Mouse (Mus musculus) liver, adult (tissue): ENCODE measurements at regions not wholly inside any gene's neighbourhood (a gene's known extent, or its start where the extent isn't known, plus 50 kb on each side); places are given as distances from the start of the nearest gene placed in this dataset.

Source experiments
- GATA4 ChIP-seq: IDR thresholded peaks from 2 replicates; pipeline ENCODE4 v1.6.1; 2014; ENCODE audit warnings: mild to moderate bottlenecking, low read length; ENCODE audit not compliant: insufficient replicate concordance

GRCm38 (mm10) chr7:70524251-70524650 lies 157.7 kb upstream of the Nr2f2 start:
- peak; percentile 7; the same call in 1 of the 2 replicates for TF ChIP-seq GATA4

- TF ChIP-seq GATA4 = no peak
These were observed 150.2 kb upstream of the Nr2f2 start for GRCm38 (mm10) chr7:70516741-70517140.

- peak; percentile 93 for TF ChIP-seq GATA4
These were observed 148.9 kb upstream of the Nr2f2 start for GRCm38 (mm10) chr7:70515341-70515851.

- no peak for TF ChIP-seq GATA4
These were observed 148.1 kb upstream of the Nr2f2 start for GRCm38 (mm10) chr7:70514666-70515065.

GRCm38 (mm10) chr7:70512354-70512753 lies 145.8 kb upstream of the Nr2f2 start:
- no peak for TF ChIP-seq GATA4

GRCm38 (mm10) chr7:70505671-70506181 lies 139.2 kb upstream of the Nr2f2 start:
- peak; percentile 8; the same call in 1 of the 2 replicates for TF ChIP-seq GATA4

DNA sequence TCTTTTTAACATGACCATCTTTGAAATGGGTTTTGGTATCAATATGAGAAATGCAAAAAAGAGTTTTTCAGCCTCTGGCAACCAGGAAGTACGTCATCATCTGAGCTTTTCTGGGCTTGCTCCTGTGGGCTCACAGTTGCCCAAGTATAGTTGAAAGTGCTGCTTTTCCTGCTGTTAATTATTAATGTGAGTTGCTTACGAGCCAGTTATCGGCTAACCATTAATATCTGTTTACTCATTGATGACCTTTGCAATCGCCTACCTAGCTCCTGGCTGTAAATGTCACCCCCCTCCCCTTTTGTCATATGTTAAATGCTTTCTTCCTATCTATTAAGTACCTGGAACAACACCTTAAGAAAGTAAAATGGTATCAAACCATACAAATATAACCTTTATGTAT lies 135.3 kb upstream of the Nr2f2 start:
- TF ChIP-seq GATA4 = no peak

DNA sequence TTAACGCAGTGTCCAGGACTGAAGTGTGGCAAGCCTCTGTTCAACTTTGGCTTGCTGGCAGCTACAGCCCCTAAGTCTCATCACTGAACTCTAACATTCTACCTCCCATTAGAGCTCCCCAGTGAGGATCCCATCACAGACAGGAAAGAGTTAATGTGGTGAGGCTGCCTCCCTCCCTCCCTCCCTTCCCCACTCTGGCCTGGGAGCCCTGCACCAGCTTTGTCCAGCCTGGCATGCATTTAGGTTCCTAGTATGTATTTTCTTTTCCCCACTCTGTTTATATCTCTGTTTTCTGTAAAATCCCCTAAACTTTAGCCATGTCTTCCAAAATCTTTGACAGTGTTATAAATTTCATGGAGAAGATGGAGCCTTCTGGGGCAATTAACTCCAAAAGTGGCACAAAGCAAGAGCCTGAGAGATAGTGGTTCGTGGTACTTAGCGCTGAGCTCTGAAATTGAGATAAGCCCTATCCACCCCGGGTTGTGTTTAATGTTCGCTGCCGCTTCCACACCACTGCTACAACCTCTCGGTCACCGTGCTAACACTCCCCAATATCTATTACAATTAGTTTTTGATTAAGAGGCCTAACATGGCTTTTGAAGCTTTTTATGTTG lies 130.1 kb upstream of the Nr2f2 start:
- TF ChIP-seq GATA4 = no peak

- no peak for TF ChIP-seq GATA4
These were observed 117.7 kb upstream of the Nr2f2 start for GRCm38 (mm10) chr7:70484201-70484600.

DNA sequence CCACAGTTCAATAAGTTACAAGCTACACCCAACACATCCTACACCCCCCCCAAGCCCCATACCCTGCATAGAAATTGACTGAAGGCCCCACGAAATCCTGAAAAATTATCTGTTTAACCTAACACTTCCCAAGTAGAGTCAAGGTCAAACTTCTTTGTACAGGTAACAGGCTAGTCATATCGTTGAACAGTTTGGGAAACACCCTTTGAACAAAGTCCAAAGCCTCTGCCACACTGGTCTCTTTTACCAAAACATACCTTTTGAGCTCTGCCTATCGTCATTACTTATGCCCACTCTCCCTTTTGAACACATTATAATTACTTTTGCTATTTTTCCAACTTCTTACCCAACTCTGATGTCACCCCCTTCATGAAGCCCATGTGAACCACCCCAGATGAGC lies 117.0 kb upstream of the Nr2f2 start:
- TF ChIP-seq GATA4 = no peak

DNA sequence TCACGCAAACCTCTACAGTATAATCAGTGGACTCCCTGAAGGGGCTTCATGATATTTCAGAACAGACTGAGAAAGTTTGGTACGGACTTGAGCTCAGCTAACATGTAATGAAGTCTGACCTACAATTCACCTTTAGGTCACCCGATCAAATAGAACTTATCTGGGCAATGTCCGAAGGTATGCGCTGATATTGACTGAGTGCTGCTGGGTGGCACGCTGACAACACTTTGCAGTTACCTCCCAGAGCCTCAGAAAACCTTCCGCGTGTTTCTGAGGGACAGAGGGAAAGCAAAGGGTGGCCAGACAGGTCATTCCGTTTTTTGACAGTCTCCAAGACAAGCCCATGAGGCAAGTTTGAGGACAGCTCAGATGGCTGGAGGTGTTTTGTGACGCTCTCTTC lies 115.3 kb upstream of the Nr2f2 start:
- no peak for TF ChIP-seq GATA4

- no peak for TF ChIP-seq GATA4
These were observed 106.3 kb upstream of the Nr2f2 start for GRCm38 (mm10) chr7:70472786-70473185.

- no peak for TF ChIP-seq GATA4
These were observed 104.0 kb upstream of the Nr2f2 start for GRCm38 (mm10) chr7:70470557-70470956.

- TF ChIP-seq GATA4 = no peak
These were observed 95.6 kb upstream of the Nr2f2 start for GRCm38 (mm10) chr7:70462131-70462530.

- TF ChIP-seq GATA4 = no peak
These were observed 88.0 kb upstream of the Nr2f2 start for GRCm38 (mm10) chr7:70454525-70454924.

DNA sequence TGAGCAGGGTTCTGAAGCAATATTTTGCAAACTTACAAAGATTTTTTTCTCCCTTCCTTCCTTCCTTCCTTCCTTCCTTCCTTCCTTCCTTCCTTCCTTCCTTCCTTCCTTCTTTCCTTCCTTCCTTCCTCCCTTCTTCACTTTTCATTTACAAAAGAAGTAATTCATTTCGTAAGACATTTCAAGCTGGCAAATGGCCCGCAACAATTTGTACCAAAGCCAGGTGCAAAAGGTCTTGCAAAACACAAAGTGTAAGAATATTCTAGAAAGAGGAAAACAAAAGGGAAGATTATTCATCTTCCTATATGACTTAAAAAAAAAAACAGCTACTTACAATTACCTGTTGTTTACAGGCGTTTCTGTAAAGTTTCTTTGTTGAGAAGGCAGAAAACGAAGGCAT lies 86.3 kb upstream of the Nr2f2 start:
- no peak for TF ChIP-seq GATA4

DNA sequence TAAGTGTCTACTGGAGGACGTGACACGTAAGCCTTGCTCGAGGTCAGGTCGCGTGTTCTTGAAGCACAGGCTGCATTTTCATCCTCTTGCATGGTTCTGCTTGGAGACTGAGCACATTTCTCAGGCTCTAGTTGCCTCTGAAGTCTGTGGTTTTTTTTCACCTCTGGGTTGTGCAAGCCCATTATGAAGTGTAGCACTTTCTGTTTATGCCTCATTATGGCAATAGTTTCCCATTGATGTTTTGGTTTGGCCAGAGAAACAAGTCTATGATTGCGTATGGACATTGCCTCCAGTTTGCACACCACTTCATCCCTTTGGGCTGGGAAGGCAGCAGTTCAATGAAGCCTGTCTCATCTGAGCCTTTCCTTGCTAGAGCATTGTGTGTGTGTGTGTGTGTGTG lies 72.4 kb upstream of the Nr2f2 start:
- TF ChIP-seq GATA4 = no peak

DNA sequence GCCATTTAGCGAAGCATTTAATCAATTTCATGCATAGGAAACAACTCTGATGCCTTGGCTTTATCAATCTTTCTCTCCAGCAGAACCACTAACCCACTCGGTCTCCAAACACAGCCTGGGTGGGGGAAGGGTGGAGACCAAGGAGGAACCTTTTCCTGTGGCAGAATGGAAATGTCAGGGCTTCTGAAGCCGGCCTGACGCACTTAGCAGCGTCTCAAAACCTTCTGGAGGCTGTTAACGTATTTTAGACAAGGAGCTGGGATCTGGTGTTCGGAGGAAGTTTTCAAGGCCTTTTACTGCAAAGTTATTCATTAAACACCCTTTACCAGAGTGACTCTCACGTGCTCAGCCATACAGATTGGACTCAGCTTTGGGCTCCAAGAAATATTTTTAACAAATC lies 67.3 kb upstream of the Nr2f2 start:
- TF ChIP-seq GATA4 = no peak

- TF ChIP-seq GATA4 = no peak
These were observed 66.8 kb upstream of the Nr2f2 start for GRCm38 (mm10) chr7:70433358-70433757.
